Mouse (Mus musculus): Measurements from ENCODE around the gene Cavin3.
A peak's percentile ranks its signal among the peaks of the same experiment; 100 is the strongest.
"Not testable (repeated sequence)": the region's sequence is repeated elsewhere in the genome, so short reads cannot be mapped to it uniquely, and the experiment has no call there.

The Cavin3 gene

DNA sequence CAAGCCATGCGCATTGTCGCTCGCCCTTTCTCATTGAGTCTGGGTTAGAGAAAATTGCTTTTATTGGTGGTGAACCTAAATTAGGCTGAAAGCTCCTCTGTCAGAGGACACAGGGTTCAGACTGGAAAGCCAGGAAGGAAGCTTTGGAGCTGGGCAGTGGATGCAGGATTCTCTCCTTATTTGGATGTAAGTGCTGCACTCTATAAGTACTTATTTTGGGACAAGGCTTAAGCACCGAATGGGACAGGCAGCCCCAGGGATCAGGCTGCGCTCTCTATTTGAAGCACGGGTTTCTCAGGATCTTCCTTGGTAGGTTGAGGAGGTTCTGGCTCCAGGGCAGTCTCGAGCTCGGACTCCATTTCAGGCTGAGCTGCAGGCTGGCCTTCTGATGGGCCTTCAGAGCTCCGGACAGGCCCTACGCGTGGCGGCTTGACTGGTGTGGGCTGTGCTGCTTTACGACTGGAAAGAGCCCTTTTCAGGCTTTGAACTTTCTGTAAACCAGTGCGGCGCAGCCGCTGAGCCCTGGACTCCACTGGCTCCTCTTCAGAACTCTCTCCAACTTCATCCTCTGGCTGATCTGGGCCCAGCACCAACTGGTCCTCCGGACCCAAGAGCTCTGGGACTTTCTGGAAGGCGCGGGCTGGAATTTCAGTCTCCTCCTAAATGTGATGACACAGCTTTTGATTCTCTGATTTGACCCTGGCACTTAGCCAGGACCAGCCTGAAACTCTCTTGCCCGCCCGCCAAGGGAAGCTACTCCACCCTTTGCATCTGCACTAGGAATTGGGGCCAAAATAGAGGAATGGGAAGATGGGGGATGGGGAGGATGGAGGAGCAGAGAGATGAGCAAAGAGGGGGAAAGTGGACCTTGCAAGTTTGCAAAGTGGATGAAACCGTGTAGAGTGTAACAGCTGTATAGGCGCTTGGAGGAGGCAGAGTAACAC lies 1.3 kb downstream of the Cavin3 start:
- DNase-seq (ENCODE audit: low read depth, low spot score): peak; percentile 73

DNA sequence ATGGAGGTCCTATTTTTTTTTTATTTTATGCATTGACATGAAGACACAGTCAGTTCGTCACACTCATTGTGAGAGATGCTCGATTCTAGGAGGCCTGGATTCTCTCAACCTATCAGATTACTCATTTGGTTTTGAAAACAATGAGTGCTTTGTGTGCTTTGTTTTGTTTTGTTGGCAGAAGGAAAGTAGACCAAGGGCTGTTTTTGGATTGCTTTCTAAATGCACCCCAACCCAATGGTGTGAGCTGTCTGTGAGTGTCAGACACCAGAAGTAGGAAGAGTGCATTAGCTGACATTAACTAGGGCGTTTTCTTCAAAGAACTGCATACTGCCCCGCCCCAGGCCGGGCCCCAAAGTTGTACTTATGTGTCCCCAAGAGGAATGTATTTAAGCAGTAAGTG lies 2.0 kb downstream of the Cavin3 start:
- no peak for DNase-seq (ENCODE audit: low read depth, low spot score)

DNA sequence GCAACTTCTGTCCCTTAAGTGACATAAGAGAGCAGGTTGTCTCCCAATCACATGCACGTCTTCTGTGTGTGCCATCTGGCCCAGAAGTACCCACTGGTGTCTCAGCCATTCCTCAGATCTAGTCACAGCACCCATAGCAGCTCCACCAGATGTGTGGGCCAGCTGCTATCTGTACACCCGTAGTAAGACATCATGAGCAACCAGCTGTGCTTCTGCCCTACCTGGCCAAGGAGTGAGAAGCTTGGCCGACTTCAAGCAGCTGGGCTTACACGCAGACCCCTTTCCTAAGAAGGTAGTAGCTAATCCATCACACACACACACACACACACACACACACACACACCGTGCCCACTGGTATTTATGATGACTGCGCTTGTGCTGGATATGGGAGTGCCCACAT lies 2.9 kb downstream of the Cavin3 start:
- no peak for DNase-seq (ENCODE audit: low read depth, low spot score)

DNA sequence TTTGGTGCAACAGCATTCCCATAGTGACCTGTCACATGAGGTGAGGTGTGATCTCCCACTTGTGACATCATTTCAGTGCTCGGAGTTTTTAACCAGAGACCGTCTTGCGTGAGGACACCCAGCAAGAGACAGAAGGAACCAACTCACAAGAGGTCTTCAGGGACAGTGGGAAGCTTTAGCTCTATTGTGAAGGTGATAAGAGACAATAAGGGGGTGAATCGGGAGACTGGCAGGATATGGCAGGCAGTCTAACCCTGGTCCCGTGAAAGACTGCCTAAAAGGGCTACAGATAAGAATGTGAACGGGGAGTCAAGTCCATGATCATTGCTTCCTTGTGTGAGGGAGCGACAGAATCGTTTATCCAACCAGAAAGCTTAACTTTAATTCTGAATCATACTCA lies 3.8 kb downstream of the Cavin3 start:
- DNase-seq (ENCODE audit: low read depth, low spot score): no peak

DNA sequence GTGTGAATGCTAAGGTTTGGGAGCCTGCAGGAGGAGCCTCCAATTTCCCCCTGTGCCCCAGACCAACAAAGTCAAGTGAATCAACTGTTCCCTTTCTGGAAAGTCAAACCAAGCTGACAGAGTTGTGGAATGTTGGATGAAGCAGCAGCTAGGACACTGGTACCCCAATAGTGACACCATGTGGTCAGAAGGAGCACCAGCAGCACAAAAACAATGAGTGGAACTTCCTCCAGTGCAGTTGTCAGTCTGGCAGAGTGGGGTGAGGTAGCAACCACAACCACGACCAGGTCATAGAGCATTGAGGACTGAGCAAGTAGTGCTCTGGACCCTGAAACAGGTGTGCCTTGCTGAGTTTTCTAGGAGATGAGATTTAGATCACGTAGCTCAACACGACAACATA lies 4.3 kb downstream of the Cavin3 start:
- peak; percentile 82 for DNase-seq (ENCODE audit: low read depth, low spot score)

DNA sequence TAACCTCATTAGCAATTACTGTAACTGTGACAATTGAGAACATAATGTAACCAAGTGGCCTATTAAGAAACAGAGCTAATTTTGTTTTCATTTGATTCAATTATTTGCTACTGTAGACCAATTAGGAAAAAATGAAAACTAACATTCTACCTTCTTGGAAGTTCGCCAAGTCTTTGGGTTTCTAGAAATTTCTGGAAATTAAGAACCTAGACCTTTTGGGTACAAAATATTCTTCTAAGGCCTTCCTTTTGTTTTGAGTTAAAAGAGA lies 4.7 kb downstream of the Cavin3 start:
- DNase-seq (ENCODE audit: low read depth, low spot score): no peak

DNA sequence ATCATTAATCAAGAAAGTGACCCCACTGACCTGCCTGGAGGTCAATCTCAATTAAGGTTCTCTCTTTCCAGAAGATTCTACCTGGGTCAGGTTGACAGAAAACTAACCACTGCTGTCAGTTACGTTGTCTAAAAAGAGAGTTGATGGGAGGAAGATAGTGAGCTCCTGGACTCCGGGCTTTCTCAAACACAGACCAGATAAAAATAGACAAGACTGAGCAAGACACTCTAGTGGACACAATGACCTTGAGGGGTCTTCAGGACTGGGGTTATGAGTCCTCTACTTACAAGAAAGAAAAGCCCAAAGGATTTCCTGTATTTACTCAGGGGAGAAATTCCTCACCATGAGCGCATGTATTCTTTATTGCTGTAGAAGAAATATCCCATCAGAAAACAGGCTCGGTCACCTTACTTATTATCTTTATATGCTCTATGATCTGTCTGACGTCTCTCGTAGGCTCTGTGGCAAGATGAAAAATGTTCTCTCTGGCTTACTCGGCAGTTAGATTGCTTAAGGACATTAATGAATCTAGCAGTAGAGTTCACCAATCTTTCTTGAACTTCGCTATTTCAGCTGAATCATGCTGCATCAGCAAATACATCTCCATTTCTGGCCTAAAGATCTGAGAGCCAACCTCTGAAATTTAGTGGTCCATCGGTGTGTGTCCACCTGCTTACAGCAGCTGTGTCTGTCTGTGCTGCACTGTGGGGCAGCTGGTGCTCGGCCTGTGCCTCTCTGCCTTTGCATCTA lies 5.2 kb downstream of the Cavin3 start:
- DNase-seq (ENCODE audit: low read depth, low spot score): no peak

DNA sequence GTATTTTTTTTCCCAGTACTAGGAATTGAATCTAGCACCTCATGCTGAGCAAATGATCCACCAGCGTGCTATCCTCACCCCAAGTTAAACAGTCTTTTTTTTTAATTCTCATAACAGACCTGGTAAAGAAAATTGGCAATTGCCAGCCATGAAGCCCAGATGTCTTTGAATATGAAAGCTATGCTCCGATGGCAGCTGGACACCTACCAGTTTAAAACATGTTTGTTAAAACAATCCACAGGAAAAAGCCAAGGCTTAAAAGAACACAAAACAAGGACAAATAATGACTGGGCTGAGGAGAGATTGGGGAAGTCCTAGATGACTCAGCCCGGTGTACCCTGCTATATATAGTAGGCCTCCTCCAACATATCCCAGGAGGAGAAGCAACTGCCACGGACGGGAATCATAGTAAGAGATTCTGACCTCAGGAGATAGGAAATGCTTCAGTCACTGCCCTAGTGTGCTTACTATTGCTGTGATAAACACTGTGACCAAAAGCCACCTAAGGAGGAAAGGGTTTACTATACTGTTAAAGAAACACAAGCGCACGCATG lies 6.6 kb downstream of the Cavin3 start:
- no peak for DNase-seq (ENCODE audit: low read depth, low spot score)

DNA sequence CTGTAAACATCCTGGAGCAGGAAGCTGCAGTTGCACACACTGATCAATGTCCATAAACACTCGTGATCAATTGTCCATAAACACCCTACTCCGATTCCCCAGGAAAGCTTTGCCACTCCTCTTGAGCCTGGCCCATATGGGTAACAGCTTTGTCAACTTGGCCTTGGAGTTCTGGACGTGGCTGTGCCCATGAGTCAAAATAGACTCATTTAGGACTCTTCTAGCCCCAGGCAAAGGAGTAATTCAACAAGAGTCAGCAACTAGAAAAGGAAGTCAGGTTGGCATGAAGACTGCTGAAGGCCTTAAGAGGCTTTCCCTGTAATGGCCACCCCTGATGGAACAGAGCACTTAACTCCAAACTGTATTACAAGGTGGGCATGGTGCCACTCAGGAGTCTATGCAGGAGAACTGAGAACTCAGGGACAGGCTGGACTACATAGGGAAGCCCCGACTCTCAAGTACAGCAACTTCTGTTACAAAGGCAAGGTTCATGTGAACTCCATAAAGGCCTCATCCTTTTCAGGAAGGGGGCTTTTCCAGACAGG lies 7.3 kb downstream of the Cavin3 start:
- no peak for DNase-seq (ENCODE audit: low read depth, low spot score)

DNA sequence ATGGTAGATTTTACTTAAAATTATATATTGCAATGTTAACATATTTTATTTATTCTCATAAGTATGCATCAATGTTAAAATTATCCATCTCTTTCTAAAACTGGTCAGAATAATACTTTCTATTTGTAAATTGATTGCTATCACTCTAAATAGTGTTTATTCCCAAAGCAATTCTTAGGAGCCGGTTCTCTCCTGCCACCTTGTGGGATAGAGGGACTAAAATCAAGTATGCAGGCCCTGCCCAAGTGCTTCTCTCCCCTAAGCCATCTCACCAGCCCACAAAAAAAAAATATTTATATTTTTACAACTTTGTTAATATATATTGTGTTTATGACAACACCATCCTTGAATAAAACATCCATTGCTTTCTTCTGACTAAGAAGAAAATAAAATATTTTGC lies 9.5 kb downstream of the Cavin3 start:
- no peak for DNase-seq (ENCODE audit: low read depth, low spot score)

DNA sequence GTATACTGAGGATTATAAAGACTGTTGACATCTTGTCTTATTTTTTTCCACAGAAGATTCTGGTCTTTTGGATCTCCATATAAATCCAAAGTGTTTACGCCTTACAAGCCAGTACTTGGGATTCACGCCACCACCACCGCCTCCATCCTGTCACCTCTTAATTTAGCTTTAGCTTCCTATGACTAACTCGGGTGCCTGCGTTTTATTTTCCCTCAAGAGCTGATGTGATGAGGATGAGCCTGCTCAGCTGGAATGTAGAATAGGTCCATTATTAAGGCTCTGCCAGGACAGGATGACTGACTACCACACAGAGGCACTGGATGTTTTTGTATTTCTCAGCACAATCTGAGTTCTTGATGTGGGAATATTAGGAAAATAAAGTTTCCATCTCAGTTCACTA lies 16.6 kb downstream of the Cavin3 start:
- not testable (repeated sequence) for DNase-seq (ENCODE audit: low read depth, low spot score)

DNA sequence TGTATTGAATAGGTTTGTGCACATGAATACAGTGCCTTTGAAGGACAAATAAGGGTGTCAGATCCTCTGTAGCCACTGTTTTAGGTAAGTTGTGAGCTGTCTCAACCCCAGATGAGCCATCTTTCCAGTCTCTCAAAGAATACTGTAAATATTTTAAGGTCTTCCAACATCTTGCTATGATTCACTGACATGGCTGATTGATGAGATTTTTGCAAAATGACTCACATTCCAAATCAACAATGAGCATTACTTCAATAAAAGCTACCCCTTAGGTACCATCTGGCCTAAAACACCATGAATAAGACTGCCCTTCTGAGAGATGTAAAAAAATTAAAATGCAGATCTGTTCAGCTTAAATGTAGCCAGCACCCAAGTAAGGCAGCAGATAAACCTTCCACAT lies 23.6 kb downstream of the Cavin3 start:
- DNase-seq (ENCODE audit: low read depth, low spot score): no peak

DNA sequence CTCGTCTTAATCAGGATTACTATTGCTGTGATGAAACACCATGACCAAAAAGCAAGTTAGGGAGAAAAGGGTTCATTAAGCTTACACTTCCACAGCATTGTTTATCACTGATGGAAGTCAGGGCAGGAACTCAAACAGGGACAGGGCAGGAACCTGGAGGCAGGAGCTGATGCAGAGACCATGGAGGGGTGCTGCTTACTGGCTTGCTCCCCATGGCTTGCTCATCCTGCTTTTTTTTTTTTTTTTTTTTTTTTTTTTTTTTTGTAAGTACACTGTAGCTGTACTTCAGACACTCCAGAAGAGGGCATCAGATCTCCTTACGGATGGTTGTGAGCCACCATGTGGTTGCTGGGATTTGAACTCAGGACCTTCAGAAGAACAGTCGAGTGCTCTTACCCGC lies 28.8 kb downstream of the Cavin3 start:
- not testable (repeated sequence) for DNase-seq (ENCODE audit: low read depth, low spot score)

DNA sequence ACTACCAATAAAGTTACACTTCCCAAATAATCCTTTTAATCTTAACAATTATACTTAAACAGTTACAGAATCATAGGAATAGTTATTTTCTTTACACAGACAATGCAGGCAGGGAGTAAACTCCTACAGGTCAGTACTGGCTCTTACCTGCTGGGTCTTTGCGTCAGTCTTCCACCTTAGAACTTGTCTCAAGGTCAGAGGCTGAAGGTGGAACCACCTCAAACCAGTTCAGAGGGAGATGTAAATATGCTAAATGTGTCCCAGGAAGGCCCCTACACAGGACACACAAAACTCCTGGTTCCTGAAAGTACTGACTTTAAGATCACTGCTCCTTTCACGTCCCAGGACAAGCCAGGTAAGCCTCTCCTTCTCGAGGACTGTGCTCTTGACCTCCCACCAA lies 37.0 kb downstream of the Cavin3 start:
- peak; percentile 79 for DNase-seq (ENCODE audit: low read depth, low spot score)

DNA sequence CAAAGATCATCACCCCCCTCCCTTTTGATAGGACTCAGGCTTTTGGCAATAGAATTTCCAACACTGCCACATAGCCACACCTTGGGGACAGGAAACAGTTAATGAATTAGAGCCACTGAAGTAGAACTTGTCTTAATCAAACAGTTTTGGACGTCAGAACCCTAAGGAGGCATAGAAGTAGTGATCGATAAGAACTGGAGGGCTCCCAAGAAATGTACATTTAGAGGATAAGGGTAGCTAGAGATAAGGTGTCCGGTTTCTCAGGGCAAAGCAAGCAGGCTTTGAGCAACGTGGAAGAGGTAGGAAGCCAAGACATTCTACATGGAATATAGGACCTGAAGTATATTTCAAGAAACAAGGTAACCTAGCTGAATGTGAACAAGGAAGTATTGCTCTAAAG lies 40.7 kb downstream of the Cavin3 start:
- no peak for DNase-seq (ENCODE audit: low read depth, low spot score)

DNA sequence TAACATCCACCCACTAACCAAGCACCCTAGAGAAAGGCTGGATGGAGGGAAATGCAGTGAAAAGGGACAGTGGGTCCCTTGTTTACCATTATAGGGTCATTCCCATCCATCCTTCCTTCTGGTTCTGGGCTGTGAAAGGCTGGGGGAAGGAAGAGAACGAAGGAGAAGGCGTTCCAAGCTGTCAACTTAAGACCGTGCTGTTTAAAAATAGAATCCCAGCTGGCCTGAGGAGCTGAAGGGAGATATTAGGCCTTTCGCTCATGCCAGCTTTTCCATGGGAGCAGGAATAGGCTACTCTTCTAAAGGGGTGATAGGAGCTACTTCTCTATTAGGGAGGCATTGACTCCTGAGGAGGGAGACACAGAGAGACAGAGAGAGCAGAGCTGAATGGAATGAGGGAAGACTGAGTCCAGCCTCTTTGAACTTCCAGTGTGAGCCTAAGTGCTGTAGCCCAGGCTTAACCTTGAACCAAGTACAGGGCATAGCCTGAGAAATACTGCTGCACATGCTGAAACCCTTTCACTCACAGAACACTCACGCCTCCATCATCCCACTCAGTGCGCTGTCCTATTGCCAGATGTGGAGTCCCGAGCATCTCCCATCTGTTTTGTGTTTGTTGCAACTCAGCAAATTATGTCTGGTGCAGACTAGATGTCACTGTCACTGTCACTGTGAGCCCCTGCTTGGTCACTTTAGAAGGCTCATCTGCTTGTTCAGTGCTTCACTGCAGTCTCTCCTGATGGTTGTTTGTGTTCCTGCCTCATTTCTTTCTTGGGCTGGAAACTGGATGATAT lies 43.9 kb downstream of the Cavin3 start:
- no peak for DNase-seq (ENCODE audit: low read depth, low spot score)

DNA sequence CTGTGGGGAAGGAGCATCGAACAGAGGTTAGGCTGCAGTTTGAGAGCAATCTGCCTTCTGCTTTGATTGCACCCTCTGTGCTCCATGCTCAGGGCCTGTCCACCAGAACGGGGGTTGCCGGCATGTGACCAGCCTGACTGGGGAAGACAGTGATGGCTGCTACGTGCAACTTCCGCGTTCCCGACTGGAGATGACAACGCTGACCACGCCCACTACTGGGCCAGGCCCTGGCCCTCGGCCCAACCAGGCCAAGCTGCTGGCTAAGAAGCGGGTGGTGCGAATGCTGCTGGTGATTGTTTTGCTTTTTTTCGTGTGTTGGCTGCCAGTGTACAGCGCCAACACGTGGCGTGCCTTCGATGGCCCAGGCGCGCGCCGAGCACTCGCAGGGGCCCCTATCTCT lies 47.3 kb downstream of the Cavin3 start:
- peak; percentile 69 for DNase-seq (ENCODE audit: low read depth, low spot score)

DNA sequence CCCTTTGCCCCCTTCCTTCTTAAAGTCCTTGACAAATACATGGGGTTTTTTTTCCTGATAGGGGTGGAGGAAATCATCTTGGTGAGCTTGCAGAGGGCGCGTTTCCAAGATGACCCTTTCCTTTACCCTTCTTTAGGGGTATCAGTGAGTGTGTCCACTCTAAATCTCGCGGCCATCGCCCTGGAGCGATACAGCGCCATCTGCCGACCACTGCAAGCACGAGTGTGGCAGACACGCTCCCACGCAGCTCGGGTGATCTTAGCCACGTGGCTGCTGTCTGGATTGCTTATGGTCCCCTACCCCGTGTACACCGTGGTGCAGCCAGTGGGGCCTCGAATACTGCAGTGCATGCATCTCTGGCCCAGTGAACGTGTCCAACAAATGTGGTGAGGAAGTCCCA lies 48.2 kb downstream of the Cavin3 start:
- DNase-seq (ENCODE audit: low read depth, low spot score): peak; percentile 43

DNA sequence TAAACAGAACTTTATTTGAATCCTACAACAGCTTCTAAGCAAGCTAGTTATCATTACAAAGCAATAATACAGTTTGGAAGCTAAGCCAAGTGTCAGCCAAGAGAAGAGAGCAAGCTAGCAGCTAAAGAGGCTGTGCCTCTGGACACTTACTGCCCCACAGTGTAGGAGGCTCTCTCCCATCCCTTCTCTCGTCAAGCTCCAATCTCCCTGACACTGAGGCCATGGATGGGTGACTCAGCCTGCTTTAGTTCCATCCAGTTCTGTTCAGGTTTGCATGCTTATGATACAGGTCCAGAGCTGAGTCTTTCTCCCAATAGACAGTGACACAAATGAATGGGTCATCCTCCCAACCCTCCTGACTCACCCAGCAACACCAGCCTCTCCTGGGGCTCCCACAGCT lies 50.0 kb downstream of the Cavin3 start:
- no peak for DNase-seq (ENCODE audit: low read depth, low spot score)

Data from ZHBTc4 (cell line).